Mouse (Mus musculus): ENCODE measurements at regions not wholly inside any gene's neighbourhood (a gene's known extent, or its start where the extent isn't known, plus 50 kb on each side); places are given as distances from the start of the nearest gene placed in this dataset.
"Not testable (repeated sequence)": the region's sequence is repeated elsewhere in the genome, so short reads cannot be mapped to it uniquely, and the experiment has no call there.

DNA sequence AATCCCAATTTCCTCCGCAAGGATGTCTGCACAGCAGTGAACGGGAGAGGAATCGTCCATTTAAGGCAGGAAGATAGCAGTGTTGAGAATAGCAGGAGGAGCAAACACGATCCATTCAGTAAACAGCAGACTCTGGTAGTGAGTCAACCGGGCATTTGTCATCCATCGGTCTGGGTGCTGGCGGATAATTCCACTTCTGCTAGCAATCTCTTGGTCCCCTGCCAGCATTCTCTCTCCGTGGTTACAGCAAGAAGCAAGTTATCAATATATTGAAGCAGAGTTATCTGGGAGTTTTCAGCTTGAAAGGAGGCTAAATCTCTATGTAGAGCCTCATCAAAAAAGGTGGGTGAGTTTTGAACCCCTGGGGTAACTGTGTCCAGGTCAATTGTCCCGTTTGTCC lies 130.4 kb downstream of the Mtrr start:
- DNase-seq (ENCODE audit: low spot score in 2 of 2), result not testable (repeated sequence)

DNA sequence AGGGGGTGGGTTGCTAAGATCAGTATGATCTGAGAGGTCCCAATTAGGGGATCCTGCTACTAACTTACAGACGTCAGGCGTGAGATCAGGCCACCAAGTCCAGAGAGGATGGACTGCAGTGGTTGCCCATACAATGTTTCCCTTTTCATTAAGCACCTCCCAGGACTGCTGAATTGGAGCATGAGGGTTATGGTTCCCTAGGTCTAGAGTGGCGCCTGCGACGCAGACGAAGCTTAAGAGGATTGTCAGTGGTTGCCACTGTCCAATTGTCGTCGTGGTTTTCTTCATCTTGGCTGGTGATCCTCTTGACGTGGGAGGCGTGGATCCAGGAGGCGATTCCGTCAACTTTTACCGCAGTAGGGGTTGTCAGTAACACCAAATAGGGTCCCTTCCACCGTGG lies 137.6 kb downstream of the Mtrr start:
- DNase-seq (ENCODE audit: low spot score in 2 of 2), result peak in 1 of 2 experiments; percentile 7

Measured in heart, adult 9 months (tissue).